Mouse (Mus musculus): ENCODE results near the gene Ubr3.

GRCm38 (mm10) chr2:70024454-70024853 lies 127.4 kb downstream of the Ubr3 start:
- no peak for TF ChIP-seq CTCF (IDR thresholded peaks at IDR 0.05; ENCODE audit: low read depth, low read length)
- TF ChIP-seq GATA1 (IDR thresholded peaks at IDR 0.05; ENCODE audit: borderline replicate concordance, low read length), result no peak
